In genomic region chr11:84179954-84180598, GRCm38 (mm10) we compare ENCODE assay signal across 8 mouse cellular contexts. TPM values are rescaled to one million over a fixed set of nuclear protein-coding genes. Genes with fewer than 3 reads are reported as not detected.
DNase-seq lines count a peak whose midpoint lies in the region; ATAC-seq lines count a peak whose summit lies in the region.

No protein-coding gene starts in this region.

- H3K4me3 ChIP-seq in forebrain, embryonic 16.5 days (replicated peaks; ENCODE audit: low read length) = peak overlapping the region; percentile 86
- peak overlapping the region; percentile 83 for H3K4me3 ChIP-seq in hindbrain, embryonic 10.5 days
- peak overlapping the region; percentile 91 for H3K4me3 ChIP-seq in lung, embryonic 16.5 days (ENCODE audit: low read length)

- H3K27ac ChIP-seq in forebrain, embryonic 16.5 days (ENCODE audit: low read length) = peak overlapping the region; percentile 88
- peak overlapping the region; percentile 97 for H3K27ac ChIP-seq in hindbrain, embryonic 10.5 days
- H3K27ac ChIP-seq in lung, embryonic 16.5 days (ENCODE audit: low read length) = peak overlapping the region; percentile 94

- H3K4me1 ChIP-seq in forebrain, embryonic 16.5 days (replicated peaks; ENCODE audit: control insufficient read depth, insufficient read depth, low read length) = peaks cover 15% of the 10 kb centered on the region
- peaks cover 27% of the 10 kb centered on the region for H3K4me1 ChIP-seq in hindbrain, embryonic 10.5 days (replicated peaks)
- peaks cover 14% of the 10 kb centered on the region for H3K4me1 ChIP-seq in lung, embryonic 16.5 days (replicated peaks; ENCODE audit: control insufficient read depth, insufficient read depth, low read length)

- no peaks in the 10 kb centered on the region for H3K36me3 ChIP-seq in forebrain, embryonic 16.5 days (ENCODE audit: control insufficient read depth, insufficient read depth)
- 0 out of 2 replicates have a peak, but pooled peaks cover 4% of the 10 kb centered on the region for H3K36me3 ChIP-seq in hindbrain, embryonic 10.5 days
- no peaks in the 10 kb centered on the region for H3K36me3 ChIP-seq in lung, embryonic 16.5 days (ENCODE audit: control insufficient read depth, insufficient read depth, low read length)

- WGBS in forebrain, embryonic 16.5 days = under 1% methylated on average over 42 of the region's 44 CpGs
- WGBS in hindbrain, embryonic 10.5 days = under 1% methylated on average over 44 of the region's 44 CpGs
- WGBS in lung, embryonic 16.5 days = under 1% methylated on average over 40 of the region's 44 CpGs

- peak; percentile 85 for DNase-seq in ES-CJ7 (ENCODE audit: low read depth, low spot score)
- no peak for DNase-seq in hindbrain, embryonic 10.5 days (ENCODE audit: low spot score)
- peak; percentile 78 for DNase-seq in layer of hippocampus, adult 9-11 months
- DNase-seq in ovary, adult 18-20 months (ENCODE audit: low spot score) = peak; percentile 58
- DNase-seq in thymus, postnatal 0 days (ENCODE audit: low spot score) = peak; percentile 65

- H3K4me2 ChIP-seq in forebrain, embryonic 16.5 days (ENCODE audit: low read length) = peak overlapping the region; percentile 85
- H3K4me2 ChIP-seq in lung, embryonic 16.5 days (ENCODE audit: low read depth, low read length) = peak overlapping the region; percentile 84

- peak; percentile 72 for ATAC-seq in cerebellum, adult (ENCODE audit: insufficient number of reproducible peaks, low FRiP score, low TSS enrichment)
- ATAC-seq in forebrain, embryonic 16.5 days = peak; percentile 57; the same call in 1 of the 2 replicates
- peak; percentile 34 for ATAC-seq in lung, embryonic 16.5 days (ENCODE audit: low read depth)

- peak overlapping the region; percentile 86 for H3K9ac ChIP-seq in forebrain, embryonic 16.5 days (replicated peaks; ENCODE audit: low read depth, low read length)
- H3K9ac ChIP-seq in lung, embryonic 16.5 days (ENCODE audit: low read length) = peak overlapping the region; percentile 84

- no peaks in the 10 kb centered on the region for H3K27me3 ChIP-seq in forebrain, embryonic 16.5 days (replicated peaks; ENCODE audit: control insufficient read depth, insufficient read depth, low read length)
- H3K27me3 ChIP-seq in hindbrain, embryonic 10.5 days (ENCODE audit: insufficient read depth, poor library complexity, severe bottlenecking) = no peaks in the 10 kb centered on the region; the same call in 1 of the 2 replicates
- no peaks in the 10 kb centered on the region for H3K27me3 ChIP-seq in lung, embryonic 16.5 days (ENCODE audit: control insufficient read depth, insufficient read depth, low read depth, low read length)

- no peaks in the 10 kb centered on the region for H3K9me3 ChIP-seq in forebrain, embryonic 16.5 days (ENCODE audit: control insufficient read depth, low read length)
- no peaks in the 10 kb centered on the region for H3K9me3 ChIP-seq in hindbrain, embryonic 10.5 days
- no peaks in the 10 kb centered on the region for H3K9me3 ChIP-seq in lung, embryonic 16.5 days (ENCODE audit: control insufficient read depth, low read length)

RNA-seq across cellular contexts. Expression of gene Gm11437, which starts 12.8 kb away (rescaled TPM):
- polyA plus RNA-seq in forebrain, embryonic 16.5 days (2015; fragmentation: Nextera tagmentation; extraction: Ambion mirVana) = not detected in 2 replicates
- polyA plus RNA-seq in hindbrain, embryonic 10.5 days (2016; fragmentation: Nextera tagmentation; extraction: Ambion mirVana) = 0.12 TPM in 1 of 2 replicates, not detected in the other
- not detected in 2 replicates for polyA plus RNA-seq in lung, embryonic 16.5 days (2015; fragmentation: Nextera tagmentation; extraction: Ambion mirVana)
- polyA plus RNA-seq in thymus, postnatal 0 days (2015; fragmentation: Nextera tagmentation; extraction: Ambion mirVana) = not detected in 2 replicates

RNA-seq across cellular contexts. Expression of gene Acaca, which starts 50.6 kb away (rescaled TPM):
- 28.9 and 29.0 TPM in 2 replicates for polyA plus RNA-seq in forebrain, embryonic 16.5 days (2015; fragmentation: Nextera tagmentation; extraction: Ambion mirVana)
- 21.7 and 22.6 TPM in 2 replicates for polyA plus RNA-seq in hindbrain, embryonic 10.5 days (2016; fragmentation: Nextera tagmentation; extraction: Ambion mirVana)
- polyA plus RNA-seq in lung, embryonic 16.5 days (2015; fragmentation: Nextera tagmentation; extraction: Ambion mirVana) = 11.2 and 11.3 TPM in 2 replicates
- polyA plus RNA-seq in thymus, postnatal 0 days (2015; fragmentation: Nextera tagmentation; extraction: Ambion mirVana) = 4.5 and 5.4 TPM in 2 replicates

RNA-seq across cellular contexts. Expression of gene Tada2a, which starts 50.7 kb away (rescaled TPM):
- polyA plus RNA-seq in forebrain, embryonic 16.5 days (2015; fragmentation: Nextera tagmentation; extraction: Ambion mirVana) = 40.1 and 40.2 TPM in 2 replicates
- polyA plus RNA-seq in hindbrain, embryonic 10.5 days (2016; fragmentation: Nextera tagmentation; extraction: Ambion mirVana) = 30.5 and 36.1 TPM in 2 replicates
- 31.6 and 32.4 TPM in 2 replicates for polyA plus RNA-seq in lung, embryonic 16.5 days (2015; fragmentation: Nextera tagmentation; extraction: Ambion mirVana)
- polyA plus RNA-seq in thymus, postnatal 0 days (2015; fragmentation: Nextera tagmentation; extraction: Ambion mirVana) = 17.5 and 19.7 TPM in 2 replicates
